Mouse (Mus musculus): ENCODE measurements around the gene Fitm2. TPM values are rescaled to one million over a fixed set of nuclear protein-coding genes. Genes with fewer than 3 reads are reported as not detected.

The Fitm2 gene
- total and polyA plus RNA-seq, 2 experiments from 2014 or later, result 24.5 to 44.8 TPM

DNA sequence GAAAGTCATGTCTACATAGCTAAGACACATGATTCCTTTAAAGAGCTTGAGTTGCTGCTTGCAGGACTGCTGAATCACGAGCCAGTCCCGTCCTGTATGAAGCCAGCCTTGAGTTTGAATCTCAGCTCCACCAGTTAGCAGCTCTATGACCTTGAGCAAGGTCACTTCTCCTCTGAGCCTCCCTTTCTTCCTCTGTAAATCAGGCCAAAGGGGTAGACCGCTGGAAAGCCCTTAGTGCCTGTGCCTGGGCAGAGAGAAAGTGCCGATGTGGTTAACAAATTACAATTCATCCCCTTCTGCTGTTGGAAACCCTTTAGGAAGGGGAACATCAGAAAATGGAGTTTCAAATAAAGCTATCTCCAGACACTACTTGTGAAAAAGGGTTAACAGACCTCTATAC, 34.6 kb downstream of the Fitm2 start:
- H3K4me1 ChIP-seq (ENCODE audit: control insufficient read depth, insufficient read depth), result no peaks in the 10 kb centered on the region
- no peak for ATAC-seq (ENCODE audit: insufficient read depth, low read depth)
- no peak overlapping the region for H3K9ac ChIP-seq (replicated peaks; ENCODE audit: low read depth, low read length)
- H3K9me3 ChIP-seq (replicated peaks; ENCODE audit: control insufficient read depth, low read length), result no peaks in the 10 kb centered on the region
- H3K36me3 ChIP-seq (replicated peaks; ENCODE audit: control insufficient read depth, insufficient read depth, low read length), result no peaks in the 10 kb centered on the region
- TF ChIP-seq EP300 (IDR thresholded peaks at IDR 0.05; ENCODE audit: low read depth), result no peak
- no peak for TF ChIP-seq CTCF (IDR thresholded peaks at IDR 0.05; ENCODE audit: low read depth)
- no peak for DNase-seq (ENCODE audit: low spot score)
- no peak overlapping the region for H3K27ac ChIP-seq (ENCODE audit: low read depth)
- no peak overlapping the region for H3K4me3 ChIP-seq (ENCODE audit: low read depth, low read length)
- H3K4me2 ChIP-seq (ENCODE audit: low read depth, low read length), result no peak overlapping the region
- H3K27me3 ChIP-seq (ENCODE audit: control insufficient read depth, insufficient read depth, low read length), result peaks cover 27% of the 10 kb centered on the region
- WGBS, result 42% methylated on average over 4 of the region's 4 CpGs

DNA sequence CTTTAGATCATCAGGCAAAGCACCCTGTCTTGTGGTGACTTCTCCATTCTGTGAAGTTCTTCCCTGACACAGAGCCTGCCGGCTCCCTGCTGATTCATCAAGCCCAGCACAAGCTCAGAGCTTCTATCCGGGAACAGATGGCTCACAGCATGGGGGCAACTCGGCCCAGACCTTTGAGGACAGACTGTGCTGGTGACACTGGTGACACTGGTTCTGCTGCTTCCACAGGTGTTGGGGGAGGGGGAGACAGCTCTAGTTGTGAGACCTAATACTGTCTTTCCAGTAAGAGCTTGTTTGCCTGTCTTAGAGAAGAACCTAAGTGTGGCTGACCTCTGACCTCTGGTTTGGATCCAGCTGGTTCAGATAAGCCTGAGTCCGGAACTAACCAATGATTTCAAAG, 38.5 kb downstream of the Fitm2 start:
- no peak overlapping the region for H3K9ac ChIP-seq (replicated peaks; ENCODE audit: low read depth, low read length)
- no peak for TF ChIP-seq CTCF (IDR thresholded peaks at IDR 0.05; ENCODE audit: low read depth)
- TF ChIP-seq EP300 (IDR thresholded peaks at IDR 0.05; ENCODE audit: low read depth), result no peak
- DNase-seq (ENCODE audit: low spot score) (no peak), ATAC-seq (ENCODE audit: insufficient read depth, low read depth) (no peak)
- H3K36me3 ChIP-seq (replicated peaks; ENCODE audit: control insufficient read depth, insufficient read depth, low read length), result no peaks in the 10 kb centered on the region
- H3K4me1 ChIP-seq (ENCODE audit: control insufficient read depth, insufficient read depth), result no peaks in the 10 kb centered on the region
- peaks cover 16% of the 10 kb centered on the region for H3K27me3 ChIP-seq (ENCODE audit: control insufficient read depth, insufficient read depth, low read length)
- H3K4me2 ChIP-seq (ENCODE audit: low read depth, low read length), result no peak overlapping the region
- 8% methylated on average over 4 of the region's 4 CpGs for WGBS
- no peak overlapping the region for H3K4me3 ChIP-seq (ENCODE audit: low read depth, low read length)
- H3K9me3 ChIP-seq (replicated peaks; ENCODE audit: control insufficient read depth, low read length), result no peaks in the 10 kb centered on the region
- H3K27ac ChIP-seq (ENCODE audit: low read depth), result no peak overlapping the region

DNA sequence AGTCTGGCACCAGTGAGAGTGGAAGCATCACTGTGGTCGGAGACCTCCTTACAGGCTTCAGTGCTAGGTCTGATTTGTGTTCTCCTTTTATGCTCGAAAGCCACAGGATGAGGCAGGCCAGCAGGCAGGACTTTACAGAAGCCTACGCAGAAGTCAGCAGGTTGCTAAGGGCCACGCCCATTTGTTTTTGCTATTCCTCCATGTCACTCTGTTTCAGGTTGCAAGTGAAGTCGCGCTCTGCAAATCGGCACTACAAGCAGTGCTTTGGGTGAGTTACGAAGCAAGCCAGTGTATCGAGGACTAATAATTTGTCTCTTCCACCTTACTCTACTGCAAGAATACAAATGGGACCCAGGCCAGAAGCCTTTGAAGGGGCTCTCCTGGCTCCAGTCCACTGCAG, 41.1 kb downstream of the Fitm2 start:
- Histone ChIP-seq H3K27ac (ENCODE audit: low read depth) (no peak overlapping the region), H3K27me3 (ENCODE audit: control insufficient read depth, insufficient read depth, low read length) (no peaks in the 10 kb centered on the region), H3K9ac (replicated peaks; ENCODE audit: low read depth, low read length) (no peak overlapping the region), H3K4me2 (ENCODE audit: low read depth, low read length) (no peak overlapping the region), H3K36me3 (replicated peaks; ENCODE audit: control insufficient read depth, insufficient read depth, low read length) (no peaks in the 10 kb centered on the region), H3K4me3 (ENCODE audit: low read depth, low read length) (no peak overlapping the region), H3K4me1 (ENCODE audit: control insufficient read depth, insufficient read depth) (no peaks in the 10 kb centered on the region), H3K9me3 (replicated peaks; ENCODE audit: control insufficient read depth, low read length) (no peaks in the 10 kb centered on the region)
- DNase-seq (ENCODE audit: low spot score) (no peak), ATAC-seq (ENCODE audit: insufficient read depth, low read depth) (no peak)
- 75% methylated on average over 9 of the region's 9 CpGs for WGBS
- no peak for TF ChIP-seq EP300 (IDR thresholded peaks at IDR 0.05; ENCODE audit: low read depth)
- no peak for TF ChIP-seq CTCF (IDR thresholded peaks at IDR 0.05; ENCODE audit: low read depth)

DNA sequence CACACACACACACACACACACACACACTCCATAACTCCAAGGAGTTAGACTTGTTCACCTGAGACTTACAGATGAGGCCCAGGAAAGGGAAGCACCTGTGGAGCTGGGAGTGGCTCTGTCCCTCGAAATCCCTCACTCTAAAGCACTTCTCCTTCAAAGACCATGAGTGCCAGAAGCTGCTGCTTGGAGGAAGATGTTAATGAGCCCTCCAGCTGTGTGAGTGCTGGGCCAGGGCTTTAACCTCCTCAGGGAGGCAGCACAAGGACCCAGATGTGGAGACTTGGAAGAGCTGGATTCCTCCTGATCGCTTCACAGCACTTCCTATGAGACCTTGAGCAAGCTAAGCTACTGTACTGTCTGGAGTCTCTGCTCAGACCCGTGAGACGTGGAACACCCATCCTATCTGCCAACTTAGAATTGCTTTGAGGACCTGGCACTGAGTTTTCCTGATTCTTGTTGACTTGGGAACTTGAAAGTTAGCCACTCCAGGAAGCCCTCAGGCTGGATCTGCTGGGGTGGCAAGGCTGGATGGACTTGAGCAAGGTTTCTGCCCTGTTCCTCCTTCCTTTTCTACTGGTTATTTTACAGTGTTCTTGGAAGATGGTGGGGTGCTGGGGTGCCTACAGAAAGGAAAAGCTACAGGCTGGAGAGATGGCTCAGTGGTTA, 44.0 kb downstream of the Fitm2 start:
- no peaks in the 10 kb centered on the region for H3K9me3 ChIP-seq (replicated peaks; ENCODE audit: control insufficient read depth, low read length)
- H3K9ac ChIP-seq (replicated peaks; ENCODE audit: low read depth, low read length), result no peak overlapping the region
- ATAC-seq (ENCODE audit: insufficient read depth, low read depth) (no peak), DNase-seq (ENCODE audit: low spot score) (no peak)
- no peak overlapping the region for H3K4me2 ChIP-seq (ENCODE audit: low read depth, low read length)
- WGBS, result 29% methylated on average over 4 of the region's 4 CpGs
- TF ChIP-seq CTCF (IDR thresholded peaks at IDR 0.05; ENCODE audit: low read depth), result no peak
- no peak for TF ChIP-seq EP300 (IDR thresholded peaks at IDR 0.05; ENCODE audit: low read depth)
- no peak overlapping the region for H3K4me3 ChIP-seq (ENCODE audit: low read depth, low read length)
- H3K36me3 ChIP-seq (replicated peaks; ENCODE audit: control insufficient read depth, insufficient read depth, low read length), result no peaks in the 10 kb centered on the region
- H3K4me1 ChIP-seq (ENCODE audit: control insufficient read depth, insufficient read depth), result no peaks in the 10 kb centered on the region
- no peaks in the 10 kb centered on the region for H3K27me3 ChIP-seq (ENCODE audit: control insufficient read depth, insufficient read depth, low read length)
- H3K27ac ChIP-seq (ENCODE audit: low read depth), result no peak overlapping the region

DNA sequence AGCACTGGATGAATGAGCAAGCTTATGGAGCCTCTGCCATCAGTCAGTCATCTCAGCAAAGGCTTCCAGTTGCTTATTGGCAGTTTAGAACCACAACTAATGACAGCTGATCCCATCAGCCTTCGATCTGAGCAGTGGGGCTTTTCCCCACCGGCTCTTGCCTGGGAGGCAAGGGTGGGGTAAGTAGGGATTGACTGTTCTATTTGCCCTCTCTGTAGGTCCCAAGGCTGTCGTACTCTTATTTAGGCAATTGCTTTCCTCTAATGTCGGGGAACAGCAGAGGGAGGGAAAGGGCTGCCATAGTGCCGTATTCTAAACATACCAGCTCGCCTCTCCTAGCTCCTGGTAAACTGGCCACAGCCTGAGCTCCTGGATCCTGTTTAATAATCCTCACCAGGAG, 47.8 kb downstream of the Fitm2 start, which contains the start of gene Oser1:
Gene Oser1, minus strand, starts transcription at position 101 of the 400 bp plus-strand sequence.
- Histone ChIP-seq H3K36me3 (replicated peaks; ENCODE audit: control insufficient read depth, insufficient read depth, low read length) (0 out of 2 replicates have a peak, but pooled peaks cover 8% of the 10 kb centered on the region), H3K4me2 (ENCODE audit: low read depth, low read length) (no peak within 1 kb of the TSS), H3K27ac (ENCODE audit: low read depth) (no peak within 1 kb of the TSS), H3K4me3 (ENCODE audit: low read depth, low read length) (no peak within 1 kb of the TSS), H3K9me3 (replicated peaks; ENCODE audit: control insufficient read depth, low read length) (no peaks in the 10 kb centered on the region), H3K4me1 (ENCODE audit: control insufficient read depth, insufficient read depth) (peaks cover 11% of the 10 kb centered on the region; the same call in 1 of the 2 replicates), H3K9ac (replicated peaks; ENCODE audit: low read depth, low read length) (no peak within 1 kb of the TSS), H3K27me3 (ENCODE audit: control insufficient read depth, insufficient read depth, low read length) (no peaks in the 10 kb centered on the region)
- no peak for DNase-seq (ENCODE audit: low spot score)
- ATAC-seq (ENCODE audit: insufficient read depth, low read depth), result no peak
- TF ChIP-seq CTCF (IDR thresholded peaks at IDR 0.05; ENCODE audit: low read depth) (no peak), EP300 (IDR thresholded peaks at IDR 0.05; ENCODE audit: low read depth) (no peak)
- 75% methylated on average over 6 of the region's 6 CpGs for WGBS
